ENCODE assay signal across 15 mouse cellular contexts in genomic region chr1:159854261-159854660, GRCm38 (mm10).
DNase-seq lines count a peak whose midpoint lies in the region; ATAC-seq and TF ChIP-seq lines count a peak whose summit lies in the region.
"Had no signal": no experiment of that assay in that cellular context is flagged by ENCODE, and none has a peak within 500 bp of the region (broad histone marks: within the 10 kb centered on the region; RNA-seq: fewer than 3 reads in every experiment).

No protein-coding gene starts in this region.

- H3K27me3 ChIP-seq in lung, postnatal 0 days (replicated peaks; ENCODE audit: insufficient read depth, low read length), result no peaks in the 10 kb centered on the region
- H3K27me3 ChIP-seq: embryonic facial prominence, embryonic 12.5 days; forebrain, embryonic 15.5 days; heart, embryonic 12.5 days had no signal

- H3K9me3 ChIP-seq in lung, postnatal 0 days (ENCODE audit: low read length), result no peaks in the 10 kb centered on the region
- H3K9me3 ChIP-seq: embryonic facial prominence, embryonic 12.5 days; forebrain, embryonic 15.5 days; heart, embryonic 12.5 days had no signal

- peak; percentile 91 for ATAC-seq in frontal cortex, adult (ENCODE audit: low TSS enrichment)
- peak; percentile 89 for ATAC-seq in lung, postnatal 0 days
- ATAC-seq: forebrain, embryonic 15.5 days had no signal

- H3K9ac ChIP-seq in lung, postnatal 0 days (replicated peaks; ENCODE audit: low read depth), result no peak overlapping the region
- H3K9ac ChIP-seq: embryonic facial prominence, embryonic 12.5 days; forebrain, embryonic 15.5 days; heart, embryonic 12.5 days; hindbrain, embryonic 14.5 days had no signal

- no peak overlapping the region for H3K4me3 ChIP-seq in lung, postnatal 0 days (ENCODE audit: low read depth, low read length)
- no peak overlapping the region for H3K4me3 ChIP-seq in lung, adult 2 months (replicated peaks; ENCODE audit: extremely low read depth, low read depth, low read length)
- H3K4me3 ChIP-seq: embryonic facial prominence, embryonic 12.5 days; forebrain, embryonic 15.5 days; heart, embryonic 12.5 days; hindbrain, embryonic 10.5 days had no signal

- no peak overlapping the region for H3K4me2 ChIP-seq in lung, postnatal 0 days (replicated peaks; ENCODE audit: low read depth, low read length)
- H3K4me2 ChIP-seq: embryonic facial prominence, embryonic 12.5 days; forebrain, embryonic 15.5 days; heart, embryonic 12.5 days; hindbrain, embryonic 14.5 days had no signal

- TF ChIP-seq CTCF in lung, postnatal 0 days (IDR thresholded peaks at IDR 0.05), result no peak
- no peak for TF ChIP-seq CTCF in lung, adult 2 months (IDR thresholded peaks at IDR 0.05; ENCODE audit: insufficient read depth, low read length)

- TF ChIP-seq EP300 in lung, postnatal 0 days (IDR thresholded peaks at IDR 0.05), result no peak

- 55% methylated on average over 1 of the region's 1 CpGs for WGBS in lung, postnatal 0 days
- WGBS in lung, adult 2 months, result 76% methylated on average over 1 of the region's 1 CpGs

- H3K4me1 ChIP-seq in lung, postnatal 0 days (ENCODE audit: insufficient read depth, low read depth, low read length), result no peaks in the 10 kb centered on the region
- no peaks in the 10 kb centered on the region for H3K4me1 ChIP-seq in lung, adult 2 months (ENCODE audit: control insufficient read depth, insufficient read depth, low read length)
- H3K4me1 ChIP-seq: embryonic facial prominence, embryonic 12.5 days; forebrain, embryonic 15.5 days; heart, embryonic 12.5 days; hindbrain, embryonic 10.5 days had no signal

- no peak for DNase-seq in frontal cortex, postnatal 25 days (ENCODE audit: low spot score in 2 of 2)
- DNase-seq in lung, postnatal 0 days (ENCODE audit: low spot score), result peak; percentile 47
- DNase-seq in lung, adult 2 months, result no peak
- DNase-seq in brain, adult 2 months (ENCODE audit: low read depth, low spot score), result peak; percentile 76
- peak; percentile 50 for DNase-seq in lung, postnatal 36 days
- no peak for DNase-seq in adrenal gland, adult 18-20 months (ENCODE audit: low spot score in 2 of 2)
- DNase-seq: adrenal gland, postnatal 14 days; cerebellum, postnatal 25 days; gastrocnemius, postnatal 14 days had no signal

- no peak overlapping the region for H3K27ac ChIP-seq in lung, postnatal 0 days (ENCODE audit: low read length)
- H3K27ac ChIP-seq: embryonic facial prominence, embryonic 12.5 days; forebrain, embryonic 15.5 days; hindbrain, embryonic 10.5 days; hindbrain, embryonic 14.5 days had no signal

- TF ChIP-seq POLR2A in lung, adult 2 months (IDR thresholded peaks at IDR 0.05; ENCODE audit: borderline replicate concordance, extremely low read depth, low read depth, low read length), result no peak

- H3K36me3 ChIP-seq in lung, postnatal 0 days (ENCODE audit: insufficient read depth, low read length), result no peaks in the 10 kb centered on the region
- H3K36me3 ChIP-seq: embryonic facial prominence, embryonic 12.5 days; forebrain, embryonic 15.5 days; heart, embryonic 12.5 days; hindbrain, embryonic 10.5 days had no signal

Comparison
In these comparisons a context has a peak if more than half of its experiments do, and no peak if none do; other contexts are left out.
1. DNase-seq: peak in lung, postnatal 0 days (single experiment), brain, adult 2 months (single experiment) and lung, postnatal 36 days (single experiment); none in frontal cortex, postnatal 25 days (0 of 2), lung, adult 2 months (single experiment) and adrenal gland, adult 18-20 months (0 of 2).